Mouse (Mus musculus) kidney, adult 2 months (tissue): ENCODE data around the gene Dpp7.

Source experiments
- CTCF ChIP-seq: fragments of 200-500 bp; conservative IDR thresholded peaks from 2 replicates; pipeline ENCODE4 v1.5.1; 2011; ENCODE audit warnings: low read depth, mild to moderate bottlenecking, control low read depth, low read length, moderate library complexity, mixed read lengths; ENCODE audit not compliant: insufficient read depth, insufficient read length
- POLR2A ChIP-seq: fragments of 200-500 bp; IDR thresholded peaks from one replicate; pipeline ENCODE4 v1.6.1; 2011; ENCODE audit warnings: low read depth, low read length, control low read depth

GRCm38 (mm10) chr2:25333569-25333968 is 22.6 kb downstream of the Dpp7 start:
- TF ChIP-seq POLR2A, result no peak
- TF ChIP-seq CTCF, result no peak
